Mouse (Mus musculus): Measurements from ENCODE around the gene Cavin1.

Gene Cavin1

DNA sequence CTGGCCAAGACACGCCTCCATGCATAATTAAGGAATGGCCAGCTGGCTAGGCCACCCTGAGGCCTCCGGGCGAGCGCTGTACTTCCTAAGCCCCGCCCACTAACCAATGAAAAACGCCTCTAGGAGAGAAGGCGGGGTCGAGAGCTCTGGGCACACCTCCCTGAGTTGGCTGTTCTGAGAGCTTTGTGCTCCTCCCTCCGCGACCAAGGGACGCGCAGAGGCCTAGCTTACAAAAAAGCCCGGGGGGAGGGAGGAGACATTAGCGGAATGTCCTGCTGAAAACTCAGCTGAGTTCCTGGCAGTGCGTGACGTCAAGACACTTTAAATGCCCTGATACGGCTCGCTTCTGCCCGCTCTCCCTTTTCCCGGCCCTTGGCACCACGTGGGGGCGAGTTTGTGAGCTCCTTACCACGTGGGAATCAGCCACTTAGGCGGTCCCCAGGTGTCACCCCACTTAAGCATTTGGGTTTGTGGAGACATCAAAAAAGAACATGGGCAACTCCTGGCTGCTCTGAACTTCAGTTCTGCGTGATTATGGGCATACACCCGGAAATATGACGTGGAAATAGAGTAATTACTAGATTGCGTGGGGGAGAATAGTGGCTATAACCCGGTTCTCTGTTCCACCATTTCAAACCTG, 31.1 kb downstream of the Cavin1 start, which contains the start of gene Stat3:
Stat3 (minus strand) TSS at position 29 of the 640 bp plus-strand sequence.
- H3K4me3 ChIP-seq (replicated peaks; ENCODE audit: low read length) = peak within 1 kb of the TSS; percentile 99
- H3K36me3 ChIP-seq (ENCODE audit: insufficient read depth, low read length) = peaks cover 10% of the 10 kb centered on the region; the same call in 1 of the 2 replicates
- peaks cover 48% of the 10 kb centered on the region for H3K4me1 ChIP-seq (replicated peaks; ENCODE audit: low read depth, low read length)
- TF ChIP-seq POU5F1 (IDR thresholded peaks at IDR 0.05; ENCODE audit: borderline replicate concordance, low read length) = no peak
- TF ChIP-seq CTCF (conservative IDR thresholded peaks at IDR 0.05; ENCODE audit: low read length) = no peak
- no peak for TF ChIP-seq NANOG (IDR thresholded peaks at IDR 0.05; ENCODE audit: borderline replicate concordance, low read length)
- no peaks in the 10 kb centered on the region for H3K27me3 ChIP-seq (ENCODE audit: insufficient read depth, low read length)
- H3K9me3 ChIP-seq (ENCODE audit: low read length) = no peaks in the 10 kb centered on the region

DNA sequence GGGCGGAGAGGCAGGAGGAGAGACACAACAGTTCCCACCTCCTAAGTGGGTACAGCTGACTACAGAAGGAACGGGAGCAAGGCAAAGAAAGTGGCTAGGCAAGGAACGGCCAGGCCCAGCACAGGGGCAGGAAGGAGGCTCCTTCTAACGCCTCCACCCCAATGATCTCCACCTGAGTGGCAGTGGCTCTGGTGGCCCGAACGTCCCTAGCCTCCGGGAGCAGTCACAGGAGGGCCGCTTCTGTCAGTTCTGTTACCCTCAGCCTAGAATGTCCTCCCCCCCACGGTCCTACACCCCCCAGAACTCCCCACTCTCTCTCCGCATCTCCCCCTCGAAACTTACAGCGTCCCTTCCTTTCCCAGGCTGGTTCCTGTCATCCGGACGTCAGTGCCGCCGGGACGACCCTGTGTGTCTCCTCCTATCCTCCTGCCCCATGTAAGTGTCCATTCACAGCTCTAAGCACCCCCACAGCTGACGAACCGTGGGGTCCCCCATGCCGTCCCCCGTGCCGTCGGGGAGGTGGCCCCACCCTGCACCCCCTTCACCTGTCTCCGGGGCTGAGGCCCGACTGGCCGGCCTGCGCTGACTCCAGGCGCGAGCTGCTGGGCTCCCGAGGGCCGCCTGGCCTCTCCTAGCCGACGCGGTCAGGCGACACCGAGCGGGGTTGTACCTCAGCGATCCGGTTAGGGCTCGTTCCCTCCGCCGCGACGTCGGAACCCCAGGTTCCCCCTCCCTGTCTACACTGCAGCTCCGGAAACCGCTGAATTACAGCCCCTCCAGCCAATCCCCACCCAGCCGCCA, 31.8 kb downstream of the Cavin1 start:
- peaks cover 55% of the 10 kb centered on the region for H3K4me1 ChIP-seq (replicated peaks; ENCODE audit: low read depth, low read length)
- H3K4me3 ChIP-seq (replicated peaks; ENCODE audit: low read length) = peak overlapping the region; percentile 99
- H3K9me3 ChIP-seq (ENCODE audit: low read length) = no peaks in the 10 kb centered on the region
- TF ChIP-seq CTCF (conservative IDR thresholded peaks at IDR 0.05; ENCODE audit: low read length) (no peak), NANOG (IDR thresholded peaks at IDR 0.05; ENCODE audit: borderline replicate concordance, low read length) (no peak)
- H3K27me3 ChIP-seq (ENCODE audit: insufficient read depth, low read length) = no peaks in the 10 kb centered on the region
- H3K36me3 ChIP-seq (ENCODE audit: insufficient read depth, low read length) = peaks cover 14% of the 10 kb centered on the region

DNA sequence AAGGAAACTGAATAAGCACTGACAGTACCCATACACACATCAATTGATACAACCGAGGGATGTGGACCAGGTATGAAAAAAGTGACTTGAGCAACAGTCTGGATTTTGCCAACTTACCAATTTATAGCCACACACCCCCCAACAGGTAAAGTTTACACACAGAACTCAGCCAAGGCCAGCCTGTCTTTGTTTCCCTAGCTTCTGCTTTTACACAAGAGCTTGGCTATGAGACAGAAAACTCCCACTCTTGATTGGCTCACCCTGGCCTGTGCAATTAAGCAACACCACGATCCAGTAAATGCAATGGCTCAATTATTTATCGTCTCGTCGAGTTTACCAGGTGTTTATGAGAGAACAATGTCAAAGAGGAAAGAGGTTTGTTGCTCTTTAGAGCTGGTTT, 32.6 kb downstream of the Cavin1 start:
- TF ChIP-seq NANOG (IDR thresholded peaks at IDR 0.05; ENCODE audit: borderline replicate concordance, low read length) (no peak), POU5F1 (IDR thresholded peaks at IDR 0.05; ENCODE audit: borderline replicate concordance, low read length) (no peak), CTCF (conservative IDR thresholded peaks at IDR 0.05; ENCODE audit: low read length) (no peak)
- Histone ChIP-seq H3K9me3 (ENCODE audit: low read length) (no peaks in the 10 kb centered on the region), H3K27me3 (ENCODE audit: insufficient read depth, low read length) (no peaks in the 10 kb centered on the region), H3K4me1 (replicated peaks; ENCODE audit: low read depth, low read length) (peaks cover 59% of the 10 kb centered on the region), H3K4me3 (replicated peaks; ENCODE audit: low read length) (peak overlapping the region; percentile 99), H3K36me3 (ENCODE audit: insufficient read depth, low read length) (peaks cover 22% of the 10 kb centered on the region)

DNA sequence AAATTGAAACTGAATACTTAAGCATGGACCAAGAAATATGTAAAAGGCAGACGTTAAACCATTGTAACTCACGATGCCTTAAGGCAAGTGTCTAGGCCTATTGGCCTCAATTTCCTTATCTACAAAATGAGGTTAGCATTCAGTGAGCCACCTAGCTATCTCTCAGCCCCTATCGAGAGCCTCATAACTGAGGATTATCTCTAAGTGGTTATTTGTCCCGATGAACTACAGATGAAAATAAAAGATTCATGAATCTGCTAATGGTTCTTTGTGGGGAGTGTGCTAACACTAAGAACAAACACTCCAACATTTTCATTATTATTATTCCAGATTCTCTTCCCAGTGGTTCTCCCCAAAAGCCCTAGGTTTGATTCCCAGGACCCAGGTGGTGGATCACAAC, 33.4 kb downstream of the Cavin1 start:
- TF ChIP-seq CTCF (conservative IDR thresholded peaks at IDR 0.05; ENCODE audit: low read length) (no peak), NANOG (IDR thresholded peaks at IDR 0.05; ENCODE audit: borderline replicate concordance, low read length) (no peak), POU5F1 (IDR thresholded peaks at IDR 0.05; ENCODE audit: borderline replicate concordance, low read length) (no peak)
- peak overlapping the region; percentile 99; the same call in 1 of the 2 replicates for H3K4me3 ChIP-seq (replicated peaks; ENCODE audit: low read length)

DNA sequence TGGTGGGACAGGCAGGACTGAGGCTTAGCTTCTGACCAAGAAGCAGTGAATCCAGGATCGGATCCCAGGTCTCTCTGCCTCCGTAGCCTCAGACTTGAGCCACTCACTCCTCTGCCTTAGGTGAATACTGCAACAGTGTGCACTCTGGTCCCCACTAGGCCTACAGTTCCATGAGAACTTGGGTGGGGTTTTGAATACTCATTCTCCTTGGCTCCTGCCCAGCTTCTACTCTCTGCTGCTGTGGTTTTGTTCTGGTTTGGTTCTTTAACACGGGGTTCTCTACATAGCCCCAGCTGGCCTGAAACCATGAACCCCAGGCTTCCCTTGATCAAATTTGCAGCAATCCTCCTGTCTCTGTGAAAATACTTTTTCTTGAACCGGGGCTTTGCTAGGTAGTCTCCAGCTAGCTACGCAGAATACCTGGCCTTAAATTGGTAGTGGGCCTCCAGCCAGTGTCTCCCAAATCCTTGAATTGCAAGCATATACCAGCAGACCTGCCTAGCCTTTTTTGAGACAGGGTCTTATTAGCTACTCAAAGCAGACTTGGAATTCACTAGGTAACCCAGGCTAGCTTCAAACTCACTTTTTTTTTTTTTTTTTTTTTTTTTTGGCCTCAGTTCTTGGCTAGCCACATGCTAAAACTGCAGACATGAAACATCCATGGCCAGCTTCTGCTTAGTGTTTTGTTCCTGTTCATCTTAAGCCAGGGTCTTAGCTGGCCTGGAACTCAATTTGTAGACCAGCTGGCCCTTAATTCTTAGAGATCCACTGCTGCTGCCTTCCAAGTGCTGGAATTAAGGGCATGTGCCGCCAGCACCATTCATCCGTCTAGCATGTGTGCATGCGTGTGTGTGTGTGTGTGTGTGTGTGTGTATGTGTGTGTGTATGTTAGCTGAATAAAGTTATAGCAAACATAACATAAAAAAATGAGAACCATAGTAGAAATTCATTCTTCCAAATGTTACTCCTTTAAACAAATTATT, 35.0 kb downstream of the Cavin1 start:
- Histone ChIP-seq H3K36me3 (ENCODE audit: insufficient read depth, low read length) (peaks cover 44% of the 10 kb centered on the region), H3K27me3 (ENCODE audit: insufficient read depth, low read length) (no peaks in the 10 kb centered on the region), H3K4me3 (replicated peaks; ENCODE audit: low read length) (no peak overlapping the region; the same call in 1 of the 2 replicates), H3K4me1 (replicated peaks; ENCODE audit: low read depth, low read length) (peaks cover 73% of the 10 kb centered on the region), H3K9me3 (ENCODE audit: low read length) (no peaks in the 10 kb centered on the region)
- TF ChIP-seq CTCF (conservative IDR thresholded peaks at IDR 0.05; ENCODE audit: low read length) = no peak
- no peak for TF ChIP-seq NANOG (IDR thresholded peaks at IDR 0.05; ENCODE audit: borderline replicate concordance, low read length)
- no peak for TF ChIP-seq POU5F1 (IDR thresholded peaks at IDR 0.05; ENCODE audit: borderline replicate concordance, low read length)

More for the DNA sequence above, 33.4 kb downstream of the Cavin1 start:
- Histone ChIP-seq H3K4me1 (replicated peaks; ENCODE audit: low read depth, low read length) (peaks cover 59% of the 10 kb centered on the region), H3K9me3 (ENCODE audit: low read length) (no peaks in the 10 kb centered on the region), H3K27me3 (ENCODE audit: insufficient read depth, low read length) (no peaks in the 10 kb centered on the region), H3K36me3 (ENCODE audit: insufficient read depth, low read length) (peaks cover 30% of the 10 kb centered on the region)

GRCm38 (mm10) chr11:100931254-100931921, 39.3 kb downstream of the Cavin1 start:
- TF ChIP-seq NANOG (IDR thresholded peaks at IDR 0.05; ENCODE audit: borderline replicate concordance, low read length) (no peak), CTCF (conservative IDR thresholded peaks at IDR 0.05; ENCODE audit: low read length) (no peak), POU5F1 (IDR thresholded peaks at IDR 0.05; ENCODE audit: borderline replicate concordance, low read length) (no peak)
- no peaks in the 10 kb centered on the region for H3K9me3 ChIP-seq (ENCODE audit: low read length)
- H3K4me1 ChIP-seq (replicated peaks; ENCODE audit: low read depth, low read length) = peaks cover 68% of the 10 kb centered on the region
- H3K36me3 ChIP-seq (ENCODE audit: insufficient read depth, low read length) = peaks cover 50% of the 10 kb centered on the region
- no peak overlapping the region for H3K4me3 ChIP-seq (replicated peaks; ENCODE audit: low read length)
- H3K27me3 ChIP-seq (ENCODE audit: insufficient read depth, low read length) = no peaks in the 10 kb centered on the region

DNA sequence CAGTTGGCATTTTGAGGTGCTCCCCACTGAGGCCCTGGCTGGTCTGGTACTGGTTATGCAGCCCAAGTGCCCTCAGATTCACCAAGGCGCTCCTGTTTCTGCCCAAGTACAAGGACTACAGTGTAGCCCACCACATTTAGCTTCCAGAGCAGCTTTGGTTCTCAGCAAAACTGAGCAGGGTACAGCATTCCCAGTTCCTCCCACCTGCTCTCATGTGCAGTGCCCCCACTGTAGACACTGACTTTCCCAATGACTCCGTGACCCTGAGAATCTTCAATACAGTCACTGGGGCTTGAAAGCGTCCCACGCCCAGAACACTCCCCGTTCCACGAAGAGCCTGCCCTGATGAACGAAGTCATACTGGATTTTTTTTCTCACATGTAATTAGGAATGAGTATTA, 40.1 kb downstream of the Cavin1 start:
- no peak for TF ChIP-seq CTCF (conservative IDR thresholded peaks at IDR 0.05; ENCODE audit: low read length)
- TF ChIP-seq NANOG (IDR thresholded peaks at IDR 0.05; ENCODE audit: borderline replicate concordance, low read length) = no peak
- no peak for TF ChIP-seq POU5F1 (IDR thresholded peaks at IDR 0.05; ENCODE audit: borderline replicate concordance, low read length)
- no peak overlapping the region for H3K4me3 ChIP-seq (replicated peaks; ENCODE audit: low read length)
- peaks cover 55% of the 10 kb centered on the region for H3K36me3 ChIP-seq (ENCODE audit: insufficient read depth, low read length)
- H3K9me3 ChIP-seq (ENCODE audit: low read length) = no peaks in the 10 kb centered on the region
- peaks cover 64% of the 10 kb centered on the region for H3K4me1 ChIP-seq (replicated peaks; ENCODE audit: low read depth, low read length)
- no peaks in the 10 kb centered on the region for H3K27me3 ChIP-seq (ENCODE audit: insufficient read depth, low read length)

Data from E14TG2a.4 (cell line).